Mouse (Mus musculus) stomach, postnatal 0 days (tissue): ENCODE measurements around the gene Prdm16.

ENCODE experiments used
- CTCF ChIP-seq: IDR thresholded peaks from 2 replicates; pipeline ENCODE4 v1.5.1; 2016; ENCODE audit warnings: antibody characterized with exemption, low read depth, mild to moderate bottlenecking, moderate library complexity
- EP300 ChIP-seq: optimal IDR thresholded peaks from 2 replicates; pipeline ENCODE3; 2016; ENCODE audit warnings: antibody characterized with exemption

DNA sequence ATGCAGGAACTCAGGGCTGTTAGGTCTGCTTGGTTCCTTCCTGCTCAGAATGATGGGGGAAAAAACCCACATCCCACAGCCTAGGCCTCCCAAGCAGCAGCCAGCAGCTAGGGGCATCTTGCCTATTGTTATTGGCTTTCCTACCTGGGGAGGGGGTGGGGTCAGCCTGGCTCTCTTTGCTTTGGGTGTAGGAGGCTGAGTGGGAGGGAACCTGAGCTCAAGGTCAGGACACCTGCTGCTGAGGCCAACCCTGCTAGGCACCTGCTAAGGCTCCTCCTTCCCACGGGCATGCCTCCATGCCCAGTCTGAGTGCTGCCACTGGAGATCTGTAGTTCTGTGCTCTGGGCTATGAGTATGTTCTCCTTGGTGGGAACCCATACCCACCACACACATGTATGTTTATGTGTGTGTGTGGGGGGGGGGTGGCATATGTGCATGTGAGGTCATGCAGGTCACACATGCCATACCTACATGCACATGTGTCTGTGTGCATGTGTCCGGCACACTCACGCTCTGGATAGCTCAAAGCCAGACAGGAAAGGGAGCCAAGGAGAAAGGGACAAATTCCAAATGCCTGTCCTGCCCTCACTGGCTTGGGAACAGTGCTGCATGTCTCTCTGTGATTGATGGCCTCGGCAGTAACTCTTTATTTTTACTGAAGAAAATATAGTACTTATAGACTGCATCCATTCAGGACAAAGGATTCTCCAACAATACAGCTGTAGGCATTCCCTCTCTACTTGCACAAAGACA lies 139.1 kb downstream of the Prdm16 start:
- TF ChIP-seq EP300 (no peak), CTCF (no peak; the same call in 1 of the 2 replicates)
